Mouse (Mus musculus): Measurements from ENCODE around the gene Dnajc4.

DNA sequence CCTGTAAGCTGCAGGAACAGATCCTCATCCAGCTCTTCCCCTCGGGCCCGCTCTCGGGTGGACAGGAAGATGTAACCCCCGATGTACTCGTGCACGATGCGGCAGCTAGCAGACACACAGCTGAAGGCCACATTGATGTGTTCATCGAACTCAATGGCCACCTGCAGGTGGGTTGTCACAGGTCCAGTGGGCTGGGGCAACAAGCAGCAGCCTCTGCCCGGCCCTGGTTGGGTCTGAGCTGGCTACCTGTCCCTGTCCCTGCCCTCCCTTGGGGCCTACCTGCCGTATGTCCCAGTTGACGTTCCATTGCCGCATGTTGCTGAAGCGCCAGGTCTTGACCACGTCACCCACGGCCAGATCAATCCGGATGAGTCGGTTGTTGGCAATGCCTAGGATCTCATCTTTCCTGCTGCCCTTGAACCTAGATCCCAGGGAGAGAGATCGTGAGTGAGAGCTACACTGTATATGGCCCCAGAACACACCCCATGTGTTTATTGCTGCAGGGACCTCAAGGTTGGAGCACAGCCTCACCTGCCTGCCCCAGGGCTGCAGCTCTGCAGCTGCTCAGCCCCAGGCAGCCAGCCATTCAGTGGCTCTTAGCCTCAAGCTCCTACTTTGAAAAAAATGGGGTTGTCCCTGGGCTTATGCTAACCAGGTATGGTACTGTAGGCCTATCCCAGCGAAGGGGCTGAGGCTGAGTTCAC, 7.1 kb upstream of the Dnajc4 start:
- TF ChIP-seq TAL1 (IDR thresholded peaks at IDR 0.05; ENCODE audit: low read length) (no peak), GATA1 (IDR thresholded peaks at IDR 0.05; ENCODE audit: low read length) (no peak)
